Mouse (Mus musculus) heart, adult 11 months (tissue): ENCODE measurements at regions not wholly inside any gene's neighbourhood (a gene's known extent, or its start where the extent isn't known, plus 50 kb on each side); places are given as distances from the start of the nearest gene placed in this dataset.

Source experiments
- DNase-seq: peaks from one replicate; pipeline ENCODE4 v3.0.0; 2022

- DNase-seq: peak; percentile 34
These were observed 376.9 kb upstream of the Luzp2 start for GRCm38 (mm10) chr7:54458386-54458785.

DNA sequence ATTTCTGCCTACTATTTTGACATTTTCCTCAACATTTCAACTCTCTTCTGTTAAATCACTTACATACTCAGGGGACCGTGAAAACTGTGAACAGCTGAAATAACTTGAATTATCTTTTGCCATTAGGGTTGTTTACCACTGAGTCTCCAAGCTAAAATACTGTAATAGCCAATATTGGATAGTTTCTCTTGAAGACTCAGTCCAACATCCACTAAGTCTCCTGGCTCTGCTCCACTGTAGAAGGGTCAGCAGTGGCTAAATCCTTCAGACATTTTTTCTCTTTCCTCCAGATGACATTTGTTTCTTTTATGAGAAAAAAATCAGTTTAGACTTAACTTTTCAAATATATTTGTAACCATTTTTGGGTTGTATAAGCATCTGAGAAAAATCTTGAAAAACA lies 344.0 kb upstream of the Luzp2 start:
- DNase-seq: no peak

DNA sequence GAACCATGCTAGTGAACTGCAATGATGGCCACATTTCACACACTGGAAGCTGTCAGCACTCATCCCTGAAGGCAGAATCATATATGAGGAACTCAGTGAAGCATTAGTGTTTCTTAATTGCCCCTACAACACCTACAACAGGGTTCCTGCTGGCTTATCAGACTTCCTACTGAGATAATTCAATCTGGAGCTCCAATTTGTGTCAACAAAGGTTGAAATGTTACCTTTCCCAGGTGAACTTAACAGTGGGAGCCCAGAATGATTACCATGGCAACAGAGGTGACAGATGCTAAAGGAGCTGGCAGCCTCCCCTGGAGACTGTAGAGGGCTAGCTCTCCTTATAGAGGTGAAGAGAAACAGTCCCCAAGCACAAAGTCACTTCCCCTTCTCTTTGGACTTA lies 330.1 kb upstream of the Luzp2 start:
- no peak for DNase-seq

DNA sequence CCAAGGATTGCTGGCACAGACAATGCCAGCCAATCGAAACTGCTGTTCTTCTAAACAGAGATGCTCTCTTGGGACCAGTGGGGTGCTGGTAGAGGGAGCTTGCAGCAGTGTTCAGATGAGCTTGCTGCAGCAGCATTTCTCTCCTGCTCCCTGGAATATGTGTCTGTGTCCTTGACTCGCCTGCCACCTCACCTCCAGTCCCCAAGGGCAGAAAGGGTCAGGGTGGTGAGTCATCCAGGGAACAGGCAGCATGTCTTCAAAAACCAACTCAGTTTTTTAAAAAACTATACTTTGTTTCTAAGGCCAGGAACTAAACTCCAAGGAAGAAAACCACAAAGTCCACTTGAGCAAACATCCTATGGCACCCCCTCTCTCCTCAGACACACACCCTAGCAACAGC lies 328.3 kb upstream of the Luzp2 start:
- DNase-seq: no peak

GRCm38 (mm10) chr7:54535693-54536092 lies 299.6 kb upstream of the Luzp2 start:
- no peak for DNase-seq

DNA sequence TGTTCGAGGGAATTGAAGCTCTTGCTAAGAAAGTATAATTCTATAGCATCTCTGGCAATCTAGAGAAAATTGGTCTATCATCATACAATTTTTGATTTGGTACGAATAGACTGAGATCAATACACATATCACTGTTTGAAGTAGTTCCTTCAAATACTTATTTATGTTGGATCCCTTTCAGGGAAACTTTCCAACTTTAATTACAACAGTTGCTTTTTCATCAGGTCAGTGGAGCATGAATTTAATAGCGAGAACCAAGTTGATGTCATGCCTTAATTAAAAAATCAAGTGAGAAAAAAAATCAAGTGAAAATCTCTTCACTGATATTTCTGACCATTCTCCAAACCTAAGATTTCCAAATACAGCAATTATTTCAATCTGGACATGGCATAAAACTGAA lies 277.9 kb upstream of the Luzp2 start:
- no peak for DNase-seq

DNA sequence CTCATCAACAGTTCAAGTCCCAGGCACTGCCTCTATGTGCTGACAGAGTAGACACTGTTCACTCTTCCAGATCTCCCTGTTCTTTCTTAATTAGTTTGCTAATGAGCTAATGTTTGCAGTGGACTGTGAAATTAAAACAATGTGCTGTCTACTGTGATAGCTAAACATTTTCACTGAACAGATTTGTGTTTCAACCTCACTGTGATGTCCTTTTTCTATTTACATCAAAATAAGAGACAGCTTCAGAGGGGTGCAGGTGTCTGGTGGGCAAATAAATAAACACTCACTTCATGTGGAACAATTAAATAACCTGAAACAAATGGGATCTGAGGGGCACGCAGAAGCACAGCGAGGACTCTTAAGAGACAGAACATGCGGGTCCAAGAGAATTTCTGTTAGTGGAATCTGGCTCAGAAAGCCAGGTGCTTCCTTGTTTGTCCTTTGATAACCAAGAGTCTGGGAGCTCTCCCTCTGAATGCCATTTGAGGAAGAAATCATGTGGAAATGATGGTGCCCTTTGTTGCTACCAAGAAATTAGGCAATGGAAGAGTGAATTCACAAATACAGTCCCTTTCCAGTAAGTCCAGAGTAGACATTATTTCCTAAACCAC lies 269.6 kb upstream of the Luzp2 start:
- no peak for DNase-seq

- no peak for DNase-seq
These were observed 235.5 kb upstream of the Luzp2 start for GRCm38 (mm10) chr7:54599776-54600175.

- DNase-seq: no peak
These were observed 212.9 kb upstream of the Luzp2 start for GRCm38 (mm10) chr7:54622436-54622835.

GRCm38 (mm10) chr7:54633930-54634329 lies 201.4 kb upstream of the Luzp2 start:
- no peak for DNase-seq

DNA sequence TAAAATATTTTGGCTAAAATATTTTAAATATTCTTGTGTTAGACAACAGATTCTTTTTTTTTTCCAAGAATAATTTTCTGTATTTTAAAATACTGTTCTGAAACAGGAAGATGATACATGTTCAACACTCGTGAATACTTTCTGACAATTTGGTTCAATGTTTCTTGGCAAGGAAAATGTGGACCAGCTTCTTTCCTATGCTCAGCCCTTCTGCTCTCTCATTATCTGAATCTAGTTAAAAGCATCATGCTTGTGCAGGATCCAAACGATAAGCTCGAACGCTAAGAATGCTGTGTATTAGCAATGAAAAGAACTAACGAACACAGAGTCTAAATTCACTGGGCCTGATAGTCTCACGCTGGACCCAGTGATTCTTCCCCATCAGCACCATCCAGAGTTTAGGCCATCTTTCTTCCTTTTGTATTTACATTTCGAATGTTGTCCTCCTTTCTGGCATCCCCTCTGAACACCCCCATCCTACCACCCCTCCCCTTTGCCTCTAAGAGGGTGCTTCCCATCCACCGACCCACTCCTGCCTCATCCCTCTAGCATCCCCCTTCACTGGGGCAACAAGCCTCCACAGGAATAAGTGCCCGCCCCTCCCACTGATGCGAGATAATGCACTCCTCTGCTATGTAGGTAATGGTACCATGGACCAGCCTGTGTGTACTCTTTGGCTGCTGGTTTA lies 200.8 kb upstream of the Luzp2 start:
- no peak for DNase-seq

DNA sequence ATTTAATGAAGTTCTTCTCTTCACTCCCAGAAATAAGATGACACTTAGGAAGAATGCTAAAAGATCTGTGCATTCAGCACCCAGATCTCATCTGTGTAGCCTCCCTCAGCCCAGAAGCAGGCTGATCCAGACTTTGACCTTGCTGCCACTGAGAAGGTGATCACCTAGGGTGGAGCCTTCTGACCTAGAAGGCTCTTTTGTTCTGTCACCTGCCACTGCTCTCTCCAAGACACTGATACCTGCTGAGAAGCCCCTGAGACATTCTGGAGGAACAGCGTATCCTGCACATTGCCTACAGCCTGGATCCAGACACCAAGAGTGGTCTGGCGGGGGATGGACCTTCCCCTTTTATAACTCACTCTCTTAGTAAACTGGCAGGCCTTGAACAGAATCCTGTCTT lies 190.0 kb upstream of the Luzp2 start:
- no peak for DNase-seq

DNA sequence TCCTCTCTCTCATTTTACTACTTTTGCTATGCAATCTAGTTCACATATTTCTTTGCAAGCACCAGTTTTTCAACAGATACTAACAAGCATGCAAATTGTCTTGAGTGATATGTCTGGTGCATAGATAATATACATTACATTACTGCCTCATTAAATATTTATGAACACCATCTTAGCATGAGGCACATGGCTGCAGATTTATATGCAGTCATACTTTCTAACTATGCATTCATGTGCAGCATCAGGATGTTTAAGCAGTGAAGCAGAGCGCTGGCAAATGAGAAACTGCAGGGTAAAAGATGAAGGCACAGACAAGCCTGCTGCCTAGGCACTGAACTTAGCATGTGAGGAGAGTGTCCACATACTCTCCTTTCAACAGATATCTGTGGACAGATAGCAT lies 186.3 kb upstream of the Luzp2 start:
- DNase-seq: no peak
